Mouse (Mus musculus) gastrocnemius, postnatal 36 days (tissue): ENCODE data around the gene 2200002D01Rik. TPM values are rescaled to one million over a fixed set of nuclear protein-coding genes. Genes with fewer than 3 reads are reported as not detected.

ENCODE experiments used
- DNase-seq, 2 experiments: peaks; one replicate each; pipeline ENCODE4 v3.0.0; 2022
- intact Hi-C: fragments of 180-260 bp; cut with DNase I; formaldehyde crosslinking; loops from one replicate; pipeline ENCODE4 v1.15.1; 2025
- long read RNA-seq, 2 experiments: library from polyadenylated mRNA; stranded (forward); transcript quantifications; one replicate each; pipeline ENCODE4 v2.0.0; 2021
- total RNA-seq, 2 experiments: library from RNA; stranded (reverse); gene quantifications; 2 replicates each; pipeline ENCODE4 v1.2.3; 2021

2200002D01Rik gene
- total RNA-seq: under 1 TPM; 0.28 to 0.86 TPM
- long read RNA-seq, experiment 1, partial matches to known transcripts: 3 of 5 reads
- long read RNA-seq, experiment 1, other reads (novel, unspliced or antisense): 0 of 5 reads
- long read RNA-seq, experiment 2: 0 reads

DNA sequence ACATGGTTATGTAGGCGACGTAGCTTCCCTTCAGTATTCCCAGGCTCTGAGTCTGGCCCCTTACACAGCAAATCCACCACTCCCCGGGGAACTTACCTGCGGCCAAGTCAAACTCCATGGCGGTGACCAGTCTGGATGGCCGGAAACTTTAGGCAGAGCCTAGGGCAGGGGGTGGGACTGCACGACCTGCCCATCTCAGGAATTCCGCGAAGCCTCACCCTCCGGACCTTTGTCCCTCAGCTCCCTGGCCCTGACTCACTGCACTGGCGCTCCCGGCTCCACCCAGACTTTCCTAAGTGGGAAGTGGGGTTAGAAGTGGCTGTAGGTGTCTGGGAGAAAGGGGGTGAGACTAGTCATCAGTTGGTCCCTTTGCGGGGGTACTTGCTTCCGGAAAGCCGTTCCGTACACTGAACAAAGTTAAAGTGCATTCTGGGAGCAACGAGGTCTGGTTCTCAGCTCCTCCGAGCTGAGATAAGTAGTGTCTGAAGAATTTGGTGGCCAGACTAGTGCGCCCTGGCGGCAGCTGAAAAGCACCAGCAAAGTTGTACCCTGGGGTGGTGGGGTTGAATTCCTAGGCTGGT, at the start of gene 2200002D01Rik:
Gene 2200002D01Rik (minus strand): TSS at position 206 of the 581 bp plus-strand sequence.
- intact Hi-C loops: loop anchor here (5.0 kb wide), 1 partner anchor 121 kb away; the partner anchor contains the start of gene Ryr1
- no peak for DNase-seq

DNA sequence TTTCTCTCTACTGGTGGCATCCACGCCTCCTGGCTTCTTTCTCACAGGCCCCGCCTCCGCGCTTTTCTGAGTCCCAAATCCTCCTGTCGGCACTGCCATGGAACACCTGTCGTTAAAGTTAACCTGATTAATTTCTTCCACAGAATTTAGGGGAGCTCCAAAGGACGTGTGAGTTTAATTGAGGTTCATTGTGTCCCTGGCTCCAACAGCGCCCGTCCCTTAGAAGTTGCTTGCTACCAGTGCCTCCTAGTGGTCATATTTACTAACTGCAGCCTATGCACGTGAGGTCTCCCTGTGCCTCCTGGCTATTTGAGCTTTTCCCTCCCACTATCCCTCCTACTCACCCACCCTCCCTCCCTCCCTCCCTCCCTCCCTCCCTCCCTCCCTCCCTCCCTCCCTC, 48.7 kb upstream of the 2200002D01Rik start:
- intact Hi-C loops: loop anchor here (10.0 kb wide), 1 partner anchor 312 kb away; the partner anchor contains the start of genes Eif3k and Map4k1
- DNase-seq: peak; percentile 23 to 51

DNA sequence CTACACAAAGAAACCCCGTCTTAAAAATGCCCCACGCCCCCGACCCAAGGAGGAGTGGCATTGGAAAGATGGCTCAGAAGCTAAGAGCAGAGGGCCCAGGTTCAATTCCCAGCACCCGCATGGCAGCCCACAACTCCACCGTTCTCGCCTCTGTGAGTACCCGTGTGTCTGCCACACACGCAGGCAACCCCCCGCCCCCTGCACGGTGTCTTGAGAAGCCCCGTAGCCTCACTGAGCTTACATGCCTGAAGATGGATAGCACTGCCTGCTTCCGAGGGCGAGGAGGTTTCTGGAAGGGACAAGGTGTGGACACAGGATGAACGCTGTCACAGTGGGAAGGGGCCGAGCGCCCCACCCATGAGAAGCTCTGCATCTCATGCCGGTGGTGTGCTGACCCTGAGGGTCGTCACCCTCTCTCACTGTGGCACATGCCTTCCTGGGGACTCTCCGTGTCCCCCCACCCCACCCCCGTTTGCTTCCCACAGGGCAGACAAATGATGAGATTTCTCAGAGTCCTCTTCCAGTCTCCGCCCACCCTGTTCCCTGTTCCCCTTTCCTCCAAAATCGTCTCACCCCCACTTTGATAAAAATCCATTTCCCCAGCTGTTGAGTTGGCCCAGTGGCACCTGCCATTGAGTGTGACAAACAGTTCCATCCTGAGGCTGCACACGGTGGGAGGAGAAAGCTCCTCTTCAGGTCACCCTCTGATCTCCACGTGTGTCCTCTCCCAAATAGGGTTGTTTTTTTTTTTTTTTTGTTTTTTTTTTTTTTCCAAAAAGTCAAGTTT, 47.8 kb upstream of the 2200002D01Rik start:
- intact Hi-C loops: loop anchor here (10.0 kb wide), 1 partner anchor 311 kb away; the partner anchor contains the start of genes Eif3k and Map4k1
- DNase-seq: no peak

GRCm38 (mm10) chr7:29294111-29294761, 46.0 kb upstream of the 2200002D01Rik start:
- intact Hi-C loops: loop anchor here (10.0 kb wide), 1 partner anchor 309 kb away; the partner anchor contains the start of genes Eif3k and Map4k1
- no peak for DNase-seq

DNA sequence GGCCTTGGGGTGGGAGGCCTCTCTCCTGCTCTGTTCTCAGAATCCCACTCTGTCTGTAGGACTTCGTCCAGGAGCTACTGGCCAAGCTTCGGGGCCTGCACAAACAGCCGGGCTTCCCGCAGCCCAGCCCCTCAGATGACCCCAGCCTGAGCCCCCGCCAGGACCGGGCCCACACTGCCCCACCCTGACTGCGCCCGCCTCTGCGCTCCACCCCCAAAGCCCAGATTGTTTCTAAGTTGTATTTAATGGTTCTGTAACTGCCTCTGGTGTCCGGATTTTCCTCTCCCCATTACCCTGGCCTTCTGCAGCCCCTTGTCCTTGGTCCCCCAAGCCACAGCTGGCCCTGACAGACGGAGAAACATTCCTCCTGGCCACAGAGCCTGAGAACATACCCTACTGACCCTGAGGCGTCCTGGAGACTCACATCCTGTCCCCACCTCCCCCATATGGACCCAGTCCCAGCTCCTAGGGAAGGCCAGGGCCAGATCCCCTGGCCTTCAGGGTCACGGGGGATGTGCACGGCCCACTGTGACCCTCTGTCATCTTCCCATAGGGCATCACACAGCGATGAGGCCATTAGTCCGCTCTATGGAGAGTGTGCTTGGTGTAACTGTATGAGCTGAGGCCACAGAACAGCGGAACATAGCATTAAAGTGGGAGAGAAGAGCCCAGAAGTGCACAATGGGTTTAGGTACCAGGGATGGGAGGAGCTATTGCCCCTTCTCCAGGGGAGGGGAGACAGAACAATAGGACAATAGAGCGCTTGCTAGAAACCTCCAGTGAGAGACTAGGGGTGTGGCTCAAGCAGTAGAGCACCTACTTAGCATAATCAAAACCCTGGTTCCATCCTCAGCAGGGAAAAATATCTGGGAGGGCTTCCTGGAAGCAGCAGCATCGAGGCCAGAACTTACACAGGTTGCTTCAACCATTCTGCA, 45.1 kb upstream of the 2200002D01Rik start:
- intact Hi-C loops: loop anchor here (2.0 to 10.0 kb wide), 2 partner anchors 49 to 309 kb away; partner anchors contain the start of genes Eif3k and Map4k1
- no peak for DNase-seq

- intact Hi-C loops: loop anchor here (2.0 to 10.0 kb wide), 2 partner anchors 48 to 308 kb away; partner anchors contain the start of genes Eif3k and Map4k1
- DNase-seq: peak in 1 of 2 experiments; percentile 38
These were observed 44.3 kb upstream of the 2200002D01Rik start for GRCm38 (mm10) chr7:29292458-29293098.

GRCm38 (mm10) chr7:29291616-29292457, 43.6 kb upstream of the 2200002D01Rik start:
- intact Hi-C loops: loop anchor here (2.0 to 10.0 kb wide), 2 partner anchors 47 to 307 kb away; partner anchors contain the start of genes Eif3k and Map4k1
- DNase-seq: no peak

- intact Hi-C loops: loop anchor here (10.0 kb wide), 1 partner anchor 306 kb away; the partner anchor contains the start of genes Eif3k and Map4k1
- DNase-seq: no peak
These were observed 42.6 kb upstream of the 2200002D01Rik start for GRCm38 (mm10) chr7:29290691-29291485.

DNA sequence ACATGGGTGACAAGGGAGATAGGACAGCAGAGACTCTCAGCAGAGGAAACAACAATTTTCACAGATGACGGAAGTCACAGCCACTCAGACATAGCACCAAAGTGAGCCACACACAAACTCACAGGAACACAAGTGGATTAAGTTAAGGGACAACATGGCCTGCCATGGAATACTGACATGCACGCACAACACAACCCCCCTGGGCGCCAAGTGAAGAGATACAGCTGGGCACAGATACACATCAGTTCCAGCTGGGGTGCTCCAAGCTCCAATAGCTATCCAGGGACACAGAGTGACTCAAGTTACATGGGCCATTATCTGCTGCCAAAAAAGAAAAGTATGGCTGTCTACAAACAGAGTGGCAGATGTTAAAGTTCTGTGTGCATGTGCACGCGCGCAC, 41.6 kb upstream of the 2200002D01Rik start:
- intact Hi-C loops: loop anchor here (10.0 kb wide), 1 partner anchor 305 kb away; the partner anchor contains the start of genes Eif3k and Map4k1
- DNase-seq: no peak

- peak; percentile 75 to 76 for DNase-seq
- intact Hi-C loops: no loop called here
These were observed 40.8 kb upstream of the 2200002D01Rik start, which contains the start of gene Ppp1r14a for GRCm38 (mm10) chr7:29288942-29289638. TSS of gene Ppp1r14a (plus strand) at chr7:29289308.

DNA sequence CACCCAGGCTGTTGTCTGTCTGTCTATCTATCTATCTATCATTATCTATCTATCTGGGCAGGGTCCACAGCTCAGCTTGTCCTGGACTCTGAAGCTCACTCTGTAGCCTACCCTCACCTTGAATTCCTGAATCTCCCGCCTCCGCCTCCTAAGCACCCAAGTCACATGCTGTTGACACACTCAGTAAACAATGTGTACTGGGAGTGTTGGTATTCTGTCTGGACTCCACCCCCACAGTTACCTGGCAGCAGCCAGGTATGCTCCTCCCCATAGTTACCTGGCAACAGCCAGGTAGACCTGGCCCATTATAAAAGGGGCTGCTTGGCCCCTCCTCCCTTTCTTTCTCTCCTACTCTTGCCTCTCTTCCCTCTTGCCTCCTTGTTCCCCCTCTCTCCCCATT, 39.8 kb upstream of the 2200002D01Rik start:
- intact Hi-C loops: no loop called here
- DNase-seq: no peak

DNA sequence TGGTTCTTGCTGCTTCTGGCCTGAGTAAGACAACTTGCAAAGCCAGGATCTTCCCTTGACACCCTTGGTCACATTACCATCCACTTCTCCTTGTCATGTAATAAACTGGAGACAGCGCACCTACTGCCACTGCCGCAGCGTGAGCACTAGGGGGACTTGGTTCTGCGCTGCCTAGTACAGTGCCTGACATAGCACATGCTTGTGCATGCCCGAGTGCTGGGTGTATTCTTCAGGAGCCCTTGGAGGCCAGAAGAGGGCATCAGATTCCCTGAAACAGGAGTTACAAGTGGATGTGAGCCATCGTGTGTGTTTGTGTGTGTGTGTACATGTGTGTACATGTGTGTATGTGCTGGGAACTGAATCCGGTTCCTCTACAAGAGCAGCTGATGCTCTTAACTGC, 39.2 kb upstream of the 2200002D01Rik start:
- intact Hi-C loops: no loop called here
- no peak for DNase-seq

DNA sequence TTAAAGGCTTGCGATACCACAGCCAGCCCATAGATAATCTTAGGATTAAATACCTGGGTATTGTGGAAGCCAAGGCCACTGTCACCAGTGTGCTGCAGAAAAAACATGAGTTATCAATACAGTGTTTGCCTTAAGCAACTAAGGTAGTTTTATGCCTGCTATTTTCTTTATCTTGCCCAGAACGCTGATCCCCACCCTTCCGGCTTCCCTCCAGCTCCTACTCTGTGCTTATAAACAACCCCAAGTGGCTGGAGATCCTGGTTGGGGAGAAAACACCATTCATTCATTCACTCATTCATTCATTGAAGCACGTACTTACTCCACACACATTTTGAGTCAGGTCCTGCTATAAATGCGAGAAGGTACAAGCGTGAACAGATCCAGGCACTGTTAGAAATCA, 36.3 kb upstream of the 2200002D01Rik start:
- intact Hi-C loops: no loop called here

GRCm38 (mm10) chr7:29283876-29284275, 35.6 kb upstream of the 2200002D01Rik start:
- intact Hi-C loops: no loop called here
- DNase-seq: no peak

More for the DNA sequence above, 36.3 kb upstream of the 2200002D01Rik start:
- no peak for DNase-seq

DNA sequence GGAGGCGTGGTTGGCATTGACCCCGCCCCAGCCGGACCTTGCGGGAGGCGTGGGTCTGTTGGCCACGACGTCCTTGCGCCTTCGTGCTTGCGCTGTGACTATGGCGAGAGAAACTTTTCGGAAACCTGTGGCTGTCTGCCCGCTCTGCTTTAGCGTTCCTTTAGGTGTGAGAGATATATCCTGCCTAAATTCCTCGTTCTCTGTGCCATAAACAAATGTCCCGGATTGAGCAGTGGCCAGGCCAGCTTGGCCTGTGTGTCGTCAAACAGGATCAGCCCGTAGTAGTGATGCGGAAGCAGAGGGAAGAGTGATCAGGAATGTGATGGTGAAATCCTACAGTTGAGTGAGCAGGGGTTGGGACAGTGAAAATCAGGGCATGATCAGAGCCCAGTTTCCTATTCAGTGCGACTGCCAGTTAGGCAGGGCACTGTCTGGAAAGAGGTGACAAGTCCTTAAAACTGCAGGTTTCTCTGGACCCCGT, 33.8 kb upstream of the 2200002D01Rik start:
- intact Hi-C loops: no loop called here
- DNase-seq: no peak
